Mouse (Mus musculus): ENCODE data around the gene Podxl2.

GRCm38 (mm10) chr6:88872811-88873210, 2.0 kb downstream of the Podxl2 start:
- TF ChIP-seq CTCF (IDR thresholded peaks at IDR 0.05; ENCODE audit: insufficient read depth, low read depth, low read length), result no peak
- TF ChIP-seq POLR2A (IDR thresholded peaks at IDR 0.05; ENCODE audit: insufficient read depth, low read depth, low read length), result no peak

Data from olfactory bulb, adult 2 months (tissue).